Mouse (Mus musculus): ENCODE data around the gene Serpina3a. TPM values are rescaled to one million over a fixed set of nuclear protein-coding genes. Genes with fewer than 3 reads are reported as not detected.
A peak's percentile ranks its signal among the peaks of the same experiment; 100 is the strongest.
"Not testable (repeated sequence)": the region's sequence is repeated elsewhere in the genome, so short reads cannot be mapped to it uniquely, and the experiment has no call there.

Gene Serpina3a
- not detected in 2 replicates for polyA plus RNA-seq (2014; fragmentation: Nextera tagmentation; extraction: Ambion mirVana)

GRCm38 (mm10) chr12:104112333-104112732 is at the start of gene Serpina3a:
Gene Serpina3a (plus strand): TSS chr12:104112724.
- not testable (repeated sequence) for H3K36me3 ChIP-seq (ENCODE audit: control insufficient read depth, insufficient read depth, low read length); ATAC-seq (ENCODE audit: low read depth); H3K4me3 ChIP-seq (ENCODE audit: low read depth, low read length); H3K4me1 ChIP-seq (ENCODE audit: control insufficient read depth, insufficient read depth, low read length); H3K9ac ChIP-seq (replicated peaks; ENCODE audit: low read depth, low read length); H3K9me3 ChIP-seq (ENCODE audit: control insufficient read depth, low read length); H3K4me2 ChIP-seq (ENCODE audit: low read depth, low read length); H3K27ac ChIP-seq (ENCODE audit: low read depth, low read length); H3K27me3 ChIP-seq (ENCODE audit: control insufficient read depth, insufficient read depth, low read length)
- WGBS, result 93% methylated on average over 11 of the region's 11 CpGs

- H3K4me2 ChIP-seq (ENCODE audit: low read depth, low read length), result no peak overlapping the region
- H3K27me3 ChIP-seq (ENCODE audit: control insufficient read depth, insufficient read depth, low read length), result no peaks in the 10 kb centered on the region
- no peak for ATAC-seq (ENCODE audit: low read depth)
- H3K27ac ChIP-seq (ENCODE audit: low read depth, low read length), result no peak overlapping the region
- WGBS, result 72% methylated on average over 4 of the region's 4 CpGs
- no peak overlapping the region for H3K4me3 ChIP-seq (ENCODE audit: low read depth, low read length)
- H3K9me3 ChIP-seq (ENCODE audit: control insufficient read depth, low read length), result no peaks in the 10 kb centered on the region
- H3K4me1 ChIP-seq (ENCODE audit: control insufficient read depth, insufficient read depth, low read length), result no peaks in the 10 kb centered on the region
- no peaks in the 10 kb centered on the region for H3K36me3 ChIP-seq (ENCODE audit: control insufficient read depth, insufficient read depth, low read length)
- no peak overlapping the region for H3K9ac ChIP-seq (replicated peaks; ENCODE audit: low read depth, low read length)
Observed at GRCm38 (mm10) chr12:104064532-104064931, 48.0 kb upstream of the Serpina3a start.

- Histone ChIP-seq H3K4me2 (ENCODE audit: low read depth, low read length) (no peak overlapping the region), H3K36me3 (ENCODE audit: control insufficient read depth, insufficient read depth, low read length) (no peaks in the 10 kb centered on the region), H3K4me1 (ENCODE audit: control insufficient read depth, insufficient read depth, low read length) (no peaks in the 10 kb centered on the region), H3K9me3 (ENCODE audit: control insufficient read depth, low read length) (no peaks in the 10 kb centered on the region), H3K27me3 (ENCODE audit: control insufficient read depth, insufficient read depth, low read length) (no peaks in the 10 kb centered on the region), H3K4me3 (ENCODE audit: low read depth, low read length) (no peak overlapping the region), H3K27ac (ENCODE audit: low read depth, low read length) (no peak overlapping the region), H3K9ac (replicated peaks; ENCODE audit: low read depth, low read length) (no peak overlapping the region)
- WGBS, result 81% methylated on average over 4 of the region's 4 CpGs
- no peak for ATAC-seq (ENCODE audit: low read depth)
Observed at GRCm38 (mm10) chr12:104064996-104065395, 47.5 kb upstream of the Serpina3a start.

- WGBS, result 23% methylated on average over 8 of the region's 8 CpGs
- peak; percentile 13; the same call in 1 of the 2 replicates for ATAC-seq (ENCODE audit: low read depth)
Observed at GRCm38 (mm10) chr12:104066241-104066640, 46.3 kb upstream of the Serpina3a start.

GRCm38 (mm10) chr12:104067549-104067948 is 45.0 kb upstream of the Serpina3a start:
- no peaks in the 10 kb centered on the region for H3K36me3 ChIP-seq (ENCODE audit: control insufficient read depth, insufficient read depth, low read length)
- peak overlapping the region; percentile 39 for H3K4me2 ChIP-seq (ENCODE audit: low read depth, low read length)
- no peak overlapping the region for H3K27ac ChIP-seq (ENCODE audit: low read depth, low read length)
- H3K4me3 ChIP-seq (ENCODE audit: low read depth, low read length), result peak overlapping the region; percentile 30; the same call in 1 of the 2 replicates
- 0 out of 2 replicates have a peak overlapping the region, but pooled peaks have one; percentile 37 for H3K9ac ChIP-seq (replicated peaks; ENCODE audit: low read depth, low read length)
- peak; percentile 81 for ATAC-seq (ENCODE audit: low read depth)
- H3K27me3 ChIP-seq (ENCODE audit: control insufficient read depth, insufficient read depth, low read length), result no peaks in the 10 kb centered on the region
- H3K4me1 ChIP-seq (ENCODE audit: control insufficient read depth, insufficient read depth, low read length), result no peaks in the 10 kb centered on the region
- no peaks in the 10 kb centered on the region for H3K9me3 ChIP-seq (ENCODE audit: control insufficient read depth, low read length)
- WGBS, result 16% methylated on average over 4 of the region's 4 CpGs

More at GRCm38 (mm10) chr12:104066241-104066640, 46.3 kb upstream of the Serpina3a start:
- Histone ChIP-seq H3K9me3 (ENCODE audit: control insufficient read depth, low read length) (no peaks in the 10 kb centered on the region), H3K36me3 (ENCODE audit: control insufficient read depth, insufficient read depth, low read length) (no peaks in the 10 kb centered on the region), H3K4me3 (ENCODE audit: low read depth, low read length) (no peak overlapping the region), H3K27me3 (ENCODE audit: control insufficient read depth, insufficient read depth, low read length) (no peaks in the 10 kb centered on the region), H3K9ac (replicated peaks; ENCODE audit: low read depth, low read length) (no peak overlapping the region), H3K4me1 (ENCODE audit: control insufficient read depth, insufficient read depth, low read length) (no peaks in the 10 kb centered on the region), H3K27ac (ENCODE audit: low read depth, low read length) (no peak overlapping the region), H3K4me2 (ENCODE audit: low read depth, low read length) (no peak overlapping the region)

GRCm38 (mm10) chr12:104069620-104070019 is 42.9 kb upstream of the Serpina3a start:
- Histone ChIP-seq H3K9me3 (ENCODE audit: control insufficient read depth, low read length) (no peaks in the 10 kb centered on the region), H3K4me1 (ENCODE audit: control insufficient read depth, insufficient read depth, low read length) (no peaks in the 10 kb centered on the region), H3K4me2 (ENCODE audit: low read depth, low read length) (no peak overlapping the region), H3K27me3 (ENCODE audit: control insufficient read depth, insufficient read depth, low read length) (no peaks in the 10 kb centered on the region), H3K9ac (replicated peaks; ENCODE audit: low read depth, low read length) (no peak overlapping the region), H3K27ac (ENCODE audit: low read depth, low read length) (no peak overlapping the region), H3K4me3 (ENCODE audit: low read depth, low read length) (no peak overlapping the region), H3K36me3 (ENCODE audit: control insufficient read depth, insufficient read depth, low read length) (no peaks in the 10 kb centered on the region)
- ATAC-seq (ENCODE audit: low read depth), result peak; percentile 53
- 15% methylated on average over 2 of the region's 2 CpGs for WGBS

- Histone ChIP-seq H3K9me3 (ENCODE audit: control insufficient read depth, low read length) (no peaks in the 10 kb centered on the region), H3K4me2 (ENCODE audit: low read depth, low read length) (no peak overlapping the region), H3K36me3 (ENCODE audit: control insufficient read depth, insufficient read depth, low read length) (no peaks in the 10 kb centered on the region), H3K27me3 (ENCODE audit: control insufficient read depth, insufficient read depth, low read length) (no peaks in the 10 kb centered on the region), H3K4me1 (ENCODE audit: control insufficient read depth, insufficient read depth, low read length) (no peaks in the 10 kb centered on the region), H3K27ac (ENCODE audit: low read depth, low read length) (no peak overlapping the region), H3K4me3 (ENCODE audit: low read depth, low read length) (no peak overlapping the region), H3K9ac (replicated peaks; ENCODE audit: low read depth, low read length) (no peak overlapping the region)
- WGBS, result 58% methylated on average over 1 of the region's 1 CpGs
- ATAC-seq (ENCODE audit: low read depth), result no peak
Observed at GRCm38 (mm10) chr12:104071708-104072107, 40.8 kb upstream of the Serpina3a start.

GRCm38 (mm10) chr12:104072286-104072685 is 40.2 kb upstream of the Serpina3a start:
- Histone ChIP-seq H3K27me3 (ENCODE audit: control insufficient read depth, insufficient read depth, low read length) (no peaks in the 10 kb centered on the region), H3K36me3 (ENCODE audit: control insufficient read depth, insufficient read depth, low read length) (no peaks in the 10 kb centered on the region), H3K4me1 (ENCODE audit: control insufficient read depth, insufficient read depth, low read length) (no peaks in the 10 kb centered on the region), H3K4me2 (ENCODE audit: low read depth, low read length) (no peak overlapping the region), H3K27ac (ENCODE audit: low read depth, low read length) (no peak overlapping the region), H3K9me3 (ENCODE audit: control insufficient read depth, low read length) (no peaks in the 10 kb centered on the region), H3K4me3 (ENCODE audit: low read depth, low read length) (no peak overlapping the region), H3K9ac (replicated peaks; ENCODE audit: low read depth, low read length) (no peak overlapping the region)
- no peak for ATAC-seq (ENCODE audit: low read depth)
- WGBS, result 70% methylated on average over 5 of the region's 5 CpGs

GRCm38 (mm10) chr12:104090119-104090518 is 22.4 kb upstream of the Serpina3a start:
- no peak overlapping the region for H3K9ac ChIP-seq (replicated peaks; ENCODE audit: low read depth, low read length)
- H3K27ac ChIP-seq (ENCODE audit: low read depth, low read length), result no peak overlapping the region
- H3K36me3 ChIP-seq (ENCODE audit: control insufficient read depth, insufficient read depth, low read length), result no peaks in the 10 kb centered on the region
- no peaks in the 10 kb centered on the region for H3K9me3 ChIP-seq (ENCODE audit: control insufficient read depth, low read length)
- H3K4me3 ChIP-seq (ENCODE audit: low read depth, low read length), result no peak overlapping the region
- H3K27me3 ChIP-seq (ENCODE audit: control insufficient read depth, insufficient read depth, low read length), result no peaks in the 10 kb centered on the region
- no peak for ATAC-seq (ENCODE audit: low read depth)
- no peak overlapping the region for H3K4me2 ChIP-seq (ENCODE audit: low read depth, low read length)
- 89% methylated on average over 2 of the region's 2 CpGs for whole genome bisulfite sequencing
- no peaks in the 10 kb centered on the region for H3K4me1 ChIP-seq (ENCODE audit: control insufficient read depth, insufficient read depth, low read length)
